Mouse (Mus musculus): Measurements from ENCODE around the gene Dag1. TPM values are rescaled to one million over a fixed set of nuclear protein-coding genes. Genes with fewer than 3 reads are reported as not detected.

Dag1 gene
- polyA plus RNA-seq, 1 experiment from 2014 or later, result 115 TPM

DNA sequence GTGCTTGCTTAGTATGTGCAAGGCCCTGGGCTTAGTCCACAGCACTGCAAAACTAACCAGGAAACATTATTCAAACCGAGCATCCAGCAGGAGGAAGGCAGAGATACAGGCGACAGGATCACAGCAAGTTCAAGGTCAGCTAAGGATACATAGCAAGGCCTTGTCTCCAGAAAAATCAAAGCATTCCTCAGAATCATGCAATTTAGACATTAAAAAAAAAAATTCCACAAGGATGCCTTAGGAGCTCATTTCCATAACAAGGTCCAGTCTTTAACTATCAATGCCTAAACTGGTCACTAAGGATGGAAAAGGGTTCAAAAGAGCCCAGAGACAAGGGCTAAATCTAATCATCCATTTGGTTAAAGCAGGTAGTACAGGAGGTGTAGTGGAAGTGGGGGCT is 38.6 kb downstream of the Dag1 start:
- WGBS (ENCODE audit: insufficient replicate concordance), result 77% methylated on average over 2 of the region's 2 CpGs
- no peak overlapping the region for H3K27ac ChIP-seq (ENCODE audit: low read depth, low read length)
- H3K4me1 ChIP-seq (ENCODE audit: control insufficient read depth, insufficient read depth, low read length), result peaks cover 13% of the 10 kb centered on the region; the same call in 1 of the 2 replicates
- no peak for ATAC-seq (replicated peaks; ENCODE audit: insufficient number of reproducible peaks, low FRiP score, low TSS enrichment)
- H3K9me3 ChIP-seq (replicated peaks; ENCODE audit: control insufficient read depth, low read length), result no peaks in the 10 kb centered on the region
- no peak overlapping the region for H3K9ac ChIP-seq (ENCODE audit: low read depth, low read length)
- H3K27me3 ChIP-seq (ENCODE audit: control insufficient read depth, insufficient read depth, low read length), result no peaks in the 10 kb centered on the region
- no peak overlapping the region for H3K4me2 ChIP-seq
- H3K4me3 ChIP-seq (ENCODE audit: low read depth, low read length), result no peak overlapping the region
- H3K36me3 ChIP-seq (ENCODE audit: control insufficient read depth, insufficient read depth, low read length), result no peaks in the 10 kb centered on the region; the same call in 1 of the 2 replicates

DNA sequence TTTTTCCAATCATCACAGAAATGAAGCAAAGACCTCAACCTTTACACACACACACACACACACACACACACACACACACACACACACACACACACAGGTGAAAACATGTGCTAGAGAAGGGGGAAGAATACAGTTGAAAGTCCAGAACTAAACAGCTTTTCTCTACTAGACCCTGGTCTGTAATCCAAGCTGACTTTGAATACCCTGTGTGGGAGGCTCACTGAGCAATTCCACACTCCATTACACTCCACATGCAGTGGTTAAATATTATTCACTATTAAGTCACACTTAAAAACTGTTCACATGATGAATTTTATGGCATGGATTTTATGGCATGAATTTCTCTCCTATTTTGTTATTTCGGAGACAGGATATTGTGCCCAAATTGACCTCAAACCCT is 40.1 kb downstream of the Dag1 start:
- Histone ChIP-seq H3K4me3 (ENCODE audit: low read depth, low read length) (no peak overlapping the region), H3K4me2 (no peak overlapping the region), H3K27ac (ENCODE audit: low read depth, low read length) (no peak overlapping the region), H3K27me3 (ENCODE audit: control insufficient read depth, insufficient read depth, low read length) (no peaks in the 10 kb centered on the region), H3K36me3 (ENCODE audit: control insufficient read depth, insufficient read depth, low read length) (no peaks in the 10 kb centered on the region), H3K9ac (ENCODE audit: low read depth, low read length) (no peak overlapping the region), H3K9me3 (replicated peaks; ENCODE audit: control insufficient read depth, low read length) (no peaks in the 10 kb centered on the region), H3K4me1 (ENCODE audit: control insufficient read depth, insufficient read depth, low read length) (peaks cover 9% of the 10 kb centered on the region; the same call in 1 of the 2 replicates)
- WGBS (ENCODE audit: insufficient replicate concordance), result 91% methylated on average over 1 of the region's 1 CpGs
- no peak for ATAC-seq (replicated peaks; ENCODE audit: insufficient number of reproducible peaks, low FRiP score, low TSS enrichment)

DNA sequence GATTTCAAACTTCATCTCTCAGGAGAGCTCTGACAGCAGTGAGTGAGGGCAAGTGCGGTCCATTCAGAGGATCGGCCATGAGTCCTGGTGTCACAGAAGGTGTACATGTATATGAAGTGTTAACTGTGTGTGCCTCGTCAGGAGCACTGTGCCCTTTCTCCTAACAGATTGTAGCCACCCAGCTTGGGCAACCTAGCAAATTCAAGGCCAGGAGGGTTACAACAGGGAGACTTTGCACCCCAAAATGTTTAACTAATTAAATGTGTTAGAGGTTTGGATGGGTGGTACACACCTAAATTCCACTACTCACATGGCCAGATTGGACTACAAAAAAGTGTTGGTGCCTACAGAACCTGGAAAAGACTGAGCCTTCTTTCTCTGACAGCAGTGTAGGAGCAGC is 42.2 kb downstream of the Dag1 start:
- Histone ChIP-seq H3K27me3 (ENCODE audit: control insufficient read depth, insufficient read depth, low read length) (no peaks in the 10 kb centered on the region), H3K27ac (ENCODE audit: low read depth, low read length) (no peak overlapping the region), H3K9me3 (replicated peaks; ENCODE audit: control insufficient read depth, low read length) (no peaks in the 10 kb centered on the region), H3K36me3 (ENCODE audit: control insufficient read depth, insufficient read depth, low read length) (peaks cover 6% of the 10 kb centered on the region), H3K4me2 (no peak overlapping the region), H3K4me3 (ENCODE audit: low read depth, low read length) (no peak overlapping the region), H3K4me1 (ENCODE audit: control insufficient read depth, insufficient read depth, low read length) (0 out of 2 replicates have a peak, but pooled peaks cover 5% of the 10 kb centered on the region), H3K9ac (ENCODE audit: low read depth, low read length) (no peak overlapping the region)
- 84% methylated on average over 3 of the region's 3 CpGs for WGBS (ENCODE audit: insufficient replicate concordance)
- ATAC-seq (replicated peaks; ENCODE audit: insufficient number of reproducible peaks, low FRiP score, low TSS enrichment), result no peak

DNA sequence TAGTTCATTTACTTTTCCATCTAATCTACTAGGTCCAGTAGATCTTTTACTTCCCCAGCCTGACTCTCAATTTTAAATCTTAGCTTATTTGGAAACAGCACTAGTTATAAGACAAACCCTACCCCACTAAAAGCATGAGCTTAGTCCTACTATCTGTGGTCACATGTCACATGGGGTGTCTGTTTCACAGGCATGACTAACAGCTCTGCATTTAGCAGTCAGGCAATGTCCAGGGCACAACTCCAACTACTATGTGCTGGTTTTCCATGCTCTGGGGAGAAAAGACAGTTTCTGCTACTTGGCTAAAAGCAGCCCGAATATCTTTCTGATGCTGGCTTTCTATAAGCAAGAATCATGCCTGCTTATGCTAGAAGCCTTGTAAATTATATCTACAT is 43.4 kb downstream of the Dag1 start:
- Histone ChIP-seq H3K4me3 (ENCODE audit: low read depth, low read length) (no peak overlapping the region), H3K9ac (ENCODE audit: low read depth, low read length) (no peak overlapping the region), H3K9me3 (replicated peaks; ENCODE audit: control insufficient read depth, low read length) (no peaks in the 10 kb centered on the region), H3K36me3 (ENCODE audit: control insufficient read depth, insufficient read depth, low read length) (peaks cover 6% of the 10 kb centered on the region), H3K4me1 (ENCODE audit: control insufficient read depth, insufficient read depth, low read length) (0 out of 2 replicates have a peak, but pooled peaks cover 5% of the 10 kb centered on the region), H3K27me3 (ENCODE audit: control insufficient read depth, insufficient read depth, low read length) (no peaks in the 10 kb centered on the region), H3K4me2 (no peak overlapping the region), H3K27ac (ENCODE audit: low read depth, low read length) (peak overlapping the region; percentile 29; the same call in 1 of the 2 replicates)
- WGBS (ENCODE audit: insufficient replicate concordance), result 76% methylated on average over 1 of the region's 1 CpGs
- ATAC-seq (replicated peaks; ENCODE audit: insufficient number of reproducible peaks, low FRiP score, low TSS enrichment), result no peak

DNA sequence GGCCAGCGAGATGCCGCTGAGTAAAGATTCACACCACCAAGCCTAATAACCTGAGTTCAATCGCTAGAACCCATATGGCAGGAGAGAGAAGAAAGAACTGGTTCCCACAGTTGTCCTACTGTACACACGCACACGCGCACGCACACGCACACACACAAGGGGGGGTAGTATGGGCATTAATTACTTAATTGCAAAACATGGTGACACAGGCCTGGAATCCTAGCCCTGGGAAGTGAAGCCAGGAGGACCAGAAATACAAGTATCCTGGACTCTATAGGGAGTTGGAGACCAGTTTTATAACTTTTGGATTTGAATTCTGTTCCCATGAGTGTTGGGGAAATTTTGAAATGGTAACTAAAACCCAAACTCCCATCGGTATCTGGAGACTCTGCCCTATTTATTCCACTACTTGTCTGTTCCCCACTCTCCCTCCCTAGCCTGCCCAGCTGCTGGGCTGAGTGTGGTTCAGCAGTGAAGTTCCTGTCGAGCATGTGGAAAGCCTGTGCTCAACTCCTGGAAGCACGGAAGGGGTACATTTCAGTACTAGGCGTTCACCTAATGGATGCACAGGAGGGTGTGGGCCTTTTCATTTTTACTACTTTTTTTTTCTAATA is 43.9 kb downstream of the Dag1 start:
- no peak overlapping the region for H3K4me2 ChIP-seq
- H3K36me3 ChIP-seq (ENCODE audit: control insufficient read depth, insufficient read depth, low read length), result peaks cover 9% of the 10 kb centered on the region
- H3K27me3 ChIP-seq (ENCODE audit: control insufficient read depth, insufficient read depth, low read length), result no peaks in the 10 kb centered on the region
- no peak for ATAC-seq (replicated peaks; ENCODE audit: insufficient number of reproducible peaks, low FRiP score, low TSS enrichment)
- WGBS (ENCODE audit: insufficient replicate concordance), result 85% methylated on average over 12 of the region's 12 CpGs
- H3K4me1 ChIP-seq (ENCODE audit: control insufficient read depth, insufficient read depth, low read length), result 0 out of 2 replicates have a peak, but pooled peaks cover 5% of the 10 kb centered on the region
- no peak overlapping the region for H3K9ac ChIP-seq (ENCODE audit: low read depth, low read length)
- H3K4me3 ChIP-seq (ENCODE audit: low read depth, low read length), result no peak overlapping the region
- H3K9me3 ChIP-seq (replicated peaks; ENCODE audit: control insufficient read depth, low read length), result no peaks in the 10 kb centered on the region
- no peak overlapping the region; the same call in 1 of the 2 replicates for H3K27ac ChIP-seq (ENCODE audit: low read depth, low read length)

DNA sequence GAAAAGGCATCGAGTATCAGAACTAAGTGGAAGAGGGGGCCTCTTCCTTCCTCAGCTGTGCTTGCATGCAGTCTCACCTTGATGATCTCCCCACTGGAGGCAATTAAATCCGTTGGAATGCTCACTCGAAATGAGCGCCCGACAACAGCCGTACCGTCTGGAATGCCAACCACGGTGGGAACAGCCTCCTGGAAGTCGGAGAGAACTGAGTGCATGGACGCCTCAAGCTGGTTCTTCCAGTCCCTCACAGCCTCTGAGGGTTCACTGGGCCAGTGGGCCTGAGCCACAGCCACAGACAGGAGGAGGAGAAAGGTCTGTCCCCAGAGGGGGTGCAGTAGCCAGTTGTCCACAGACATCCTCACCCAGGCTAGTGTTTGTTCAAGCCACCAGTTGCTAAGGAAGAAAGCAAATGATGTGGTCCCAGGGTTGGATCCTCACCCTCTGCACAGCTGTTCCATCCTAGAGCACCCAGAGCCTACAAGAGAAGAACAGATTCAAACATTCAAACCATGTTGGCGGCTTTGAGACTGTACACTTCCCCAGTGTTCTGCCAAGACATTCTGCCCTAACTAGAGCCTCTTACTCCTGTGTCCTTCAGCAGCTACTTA is 45.7 kb downstream of the Dag1 start:
- Histone ChIP-seq H3K27me3 (ENCODE audit: control insufficient read depth, insufficient read depth, low read length) (no peaks in the 10 kb centered on the region), H3K9ac (ENCODE audit: low read depth, low read length) (no peak overlapping the region), H3K9me3 (replicated peaks; ENCODE audit: control insufficient read depth, low read length) (no peaks in the 10 kb centered on the region), H3K4me2 (no peak overlapping the region), H3K4me3 (ENCODE audit: low read depth, low read length) (no peak overlapping the region), H3K27ac (ENCODE audit: low read depth, low read length) (no peak overlapping the region), H3K36me3 (ENCODE audit: control insufficient read depth, insufficient read depth, low read length) (peaks cover 11% of the 10 kb centered on the region), H3K4me1 (ENCODE audit: control insufficient read depth, insufficient read depth, low read length) (0 out of 2 replicates have a peak, but pooled peaks cover 8% of the 10 kb centered on the region)
- no peak for ATAC-seq (replicated peaks; ENCODE audit: insufficient number of reproducible peaks, low FRiP score, low TSS enrichment)
- 88% methylated on average over 11 of the region's 11 CpGs for WGBS (ENCODE audit: insufficient replicate concordance)

DNA sequence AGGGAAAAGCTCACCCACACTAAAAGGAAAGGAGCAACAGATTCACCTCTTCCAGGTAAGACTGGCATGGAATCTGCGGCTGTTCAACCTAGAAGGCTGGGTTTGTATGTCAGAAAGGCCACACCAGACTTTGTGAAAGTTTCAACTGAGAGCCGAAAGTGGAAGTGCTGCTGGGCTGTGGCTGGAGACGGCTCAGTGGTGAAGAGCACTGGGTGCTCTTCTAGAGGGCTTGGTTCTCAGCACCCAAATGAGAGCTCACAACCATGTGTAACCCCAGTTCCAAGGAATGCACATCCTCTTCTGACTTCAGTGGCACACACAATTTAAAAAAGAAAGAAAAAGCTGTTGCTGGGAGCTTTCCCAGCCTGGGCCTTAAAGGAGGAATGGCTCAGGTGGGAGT is 46.4 kb downstream of the Dag1 start:
- H3K4me3 ChIP-seq (ENCODE audit: low read depth, low read length), result no peak overlapping the region
- peaks cover 8% of the 10 kb centered on the region; the same call in 1 of the 2 replicates for H3K4me1 ChIP-seq (ENCODE audit: control insufficient read depth, insufficient read depth, low read length)
- H3K4me2 ChIP-seq, result no peak overlapping the region
- no peaks in the 10 kb centered on the region for H3K9me3 ChIP-seq (replicated peaks; ENCODE audit: control insufficient read depth, low read length)
- no peak for ATAC-seq (replicated peaks; ENCODE audit: insufficient number of reproducible peaks, low FRiP score, low TSS enrichment)
- H3K9ac ChIP-seq (ENCODE audit: low read depth, low read length), result no peak overlapping the region
- no peaks in the 10 kb centered on the region for H3K27me3 ChIP-seq (ENCODE audit: control insufficient read depth, insufficient read depth, low read length)
- H3K27ac ChIP-seq (ENCODE audit: low read depth, low read length), result no peak overlapping the region
- 89% methylated on average over 3 of the region's 3 CpGs for WGBS (ENCODE audit: insufficient replicate concordance)
- H3K36me3 ChIP-seq (ENCODE audit: control insufficient read depth, insufficient read depth, low read length), result peaks cover 11% of the 10 kb centered on the region

DNA sequence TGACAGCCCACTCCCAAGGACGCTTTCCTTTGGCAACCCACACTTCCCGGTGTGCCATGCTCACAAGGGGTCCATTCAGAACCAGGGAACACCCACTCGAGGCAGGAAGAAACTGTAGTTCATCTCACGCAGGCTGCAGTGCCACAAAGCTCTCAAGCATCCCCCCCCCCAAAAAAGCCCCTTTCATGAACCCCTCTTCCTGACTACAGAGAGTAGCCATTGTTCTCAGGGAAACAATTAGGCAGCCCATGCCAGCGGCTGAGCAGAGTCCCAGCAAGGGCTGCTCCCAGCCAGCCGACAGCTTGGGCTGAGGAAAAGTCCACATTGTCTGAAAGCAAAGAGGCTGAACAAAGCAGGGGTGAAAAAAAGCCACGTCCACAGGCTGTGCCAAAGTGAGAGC is 50.7 kb downstream of the Dag1 start:
- no peaks in the 10 kb centered on the region for H3K27me3 ChIP-seq (ENCODE audit: control insufficient read depth, insufficient read depth, low read length)
- no peak overlapping the region; the same call in 1 of the 2 replicates for H3K9ac ChIP-seq (ENCODE audit: low read depth, low read length)
- no peak overlapping the region for H3K4me3 ChIP-seq (ENCODE audit: low read depth, low read length)
- H3K4me1 ChIP-seq (ENCODE audit: control insufficient read depth, insufficient read depth, low read length), result peaks cover 3% of the 10 kb centered on the region; the same call in 1 of the 2 replicates
- H3K36me3 ChIP-seq (ENCODE audit: control insufficient read depth, insufficient read depth, low read length), result peaks cover 13% of the 10 kb centered on the region
- H3K9me3 ChIP-seq (replicated peaks; ENCODE audit: control insufficient read depth, low read length), result no peaks in the 10 kb centered on the region
- 0 out of 2 replicates have a peak overlapping the region, but pooled peaks have one; percentile 10 for H3K27ac ChIP-seq (ENCODE audit: low read depth, low read length)
- no peak for ATAC-seq (replicated peaks; ENCODE audit: insufficient number of reproducible peaks, low FRiP score, low TSS enrichment)
- no peak overlapping the region for H3K4me2 ChIP-seq
- 56% methylated on average over 7 of the region's 7 CpGs for WGBS (ENCODE audit: insufficient replicate concordance)
